ENCODE assay signal across 8 mouse cellular contexts in the genomic region with DNA sequence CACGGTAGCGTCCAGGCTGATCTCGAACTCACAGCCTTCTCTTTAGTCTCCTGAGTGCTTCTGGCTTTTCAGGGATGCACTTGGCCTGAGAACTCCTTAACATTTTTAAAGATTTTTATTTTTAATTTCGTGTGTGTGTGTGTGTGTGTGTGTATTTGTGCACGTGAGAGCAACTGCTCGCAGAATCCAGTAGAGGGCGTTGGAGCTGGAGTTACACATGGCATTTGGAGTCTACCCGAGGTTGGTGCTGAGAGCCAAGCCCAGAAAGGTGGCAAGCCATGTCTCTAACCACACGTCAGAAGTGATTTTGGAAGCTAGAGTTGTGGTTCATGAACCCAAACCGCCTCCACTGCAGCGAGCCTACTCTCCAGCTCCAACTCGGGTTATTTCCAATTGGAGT. TPM values are rescaled to one million over a fixed set of nuclear protein-coding genes. Genes with fewer than 3 reads are reported as not detected.
DNase-seq lines count a peak whose midpoint lies in the region; ATAC-seq and TF ChIP-seq lines count a peak whose summit lies in the region.

No protein-coding gene starts in this region.

- H3K36me3 ChIP-seq in kidney, postnatal 0 days (ENCODE audit: insufficient read depth, low read length), result peaks cover 15% of the 10 kb centered on the region
- H3K36me3 ChIP-seq in forebrain, embryonic 15.5 days, result peaks cover 16% of the 10 kb centered on the region

- H3K27ac ChIP-seq in kidney, postnatal 0 days, result peak overlapping the region; percentile 85
- no peak overlapping the region for H3K27ac ChIP-seq in forebrain, embryonic 15.5 days (replicated peaks)

- no peak for DNase-seq in kidney, postnatal 0 days (ENCODE audit: low spot score)
- no peak for DNase-seq in kidney, postnatal 10 days
- DNase-seq in Patski (ENCODE audit: low read depth, low spot score), result no peak
- DNase-seq in urinary bladder, postnatal 36 days (ENCODE audit: low spot score in 2 of 2), result no peak
- no peak for DNase-seq in thymus, adult 18-20 months
- no peak for DNase-seq in thymus, postnatal 25 days

- peak overlapping the region; percentile 82 for H3K4me2 ChIP-seq in kidney, postnatal 0 days (ENCODE audit: low read length)
- peak overlapping the region; percentile 81 for H3K4me2 ChIP-seq in forebrain, embryonic 15.5 days (replicated peaks)

- no peak for ATAC-seq in kidney, postnatal 0 days (replicated peaks; ENCODE audit: low FRiP score, low read depth)
- no peak for ATAC-seq in Patski
- no peak for ATAC-seq in forebrain, embryonic 15.5 days (replicated peaks)
- peak; percentile 55 for ATAC-seq in megakaryocyte progenitor cell, adult 5-6 weeks (replicated peaks; ENCODE audit: poor library complexity)

- no peaks in the 10 kb centered on the region for H3K4me1 ChIP-seq in kidney, postnatal 0 days (replicated peaks; ENCODE audit: insufficient read depth, low read length)
- peaks cover 23% of the 10 kb centered on the region for H3K4me1 ChIP-seq in forebrain, embryonic 15.5 days

- H3K9me3 ChIP-seq in kidney, postnatal 0 days (replicated peaks; ENCODE audit: low read length), result no peaks in the 10 kb centered on the region
- no peaks in the 10 kb centered on the region for H3K9me3 ChIP-seq in forebrain, embryonic 15.5 days

- POLR2A ChIA-PET in Patski (lab: Charles Lee), result interaction anchor here (1.5 to 1.9 kb wide), 2 partner anchors 27 to 33 kb away, joined by 4 to 10 read pairs; partner anchors contain the start of gene Il17rc

- H3K27me3 ChIP-seq in kidney, postnatal 0 days (ENCODE audit: insufficient read depth, low read length), result no peaks in the 10 kb centered on the region
- no peaks in the 10 kb centered on the region for H3K27me3 ChIP-seq in Patski
- no peaks in the 10 kb centered on the region for H3K27me3 ChIP-seq in forebrain, embryonic 15.5 days

- H3K9ac ChIP-seq in kidney, postnatal 0 days (ENCODE audit: low read depth, low read length), result peak overlapping the region; percentile 96
- peak overlapping the region; percentile 81 for H3K9ac ChIP-seq in forebrain, embryonic 15.5 days (replicated peaks)

- in situ Hi-C loops in Patski (cut with MboI; ENCODE audit: low pct_unique_long_range_greater_than_20kb), result loop anchor here (5.0 kb wide), 2 partner anchors 39 to 84 kb away; partner anchors contain the start of gene Creld1

- CTCF ChIA-PET in Patski (lab: Charles Lee), result interaction anchor here (7.8 kb wide), 1 partner anchor 25 kb away, joined by 82 read pairs; the partner anchor contains the start of gene Il17rc

- peak overlapping the region; percentile 94 for H3K4me3 ChIP-seq in kidney, postnatal 0 days (replicated peaks; ENCODE audit: low read depth, low read length)
- peak overlapping the region; percentile 93 for H3K4me3 ChIP-seq in forebrain, embryonic 15.5 days

- TF ChIP-seq CTCF in kidney, postnatal 0 days (IDR thresholded peaks at IDR 0.05; ENCODE audit: low read depth), result peak; percentile 51
- peak; percentile 82 for TF ChIP-seq CTCF in Patski (IDR thresholded peaks at IDR 0.05)

- WGBS in kidney, postnatal 0 days, result 45% methylated on average over 12 of the region's 12 CpGs
- 49% methylated on average over 12 of the region's 12 CpGs for WGBS in forebrain, embryonic 15.5 days

RNA-seq across cellular contexts. Expression of gene Jagn1, which starts 0.7 kb away (rescaled TPM):
- polyA plus RNA-seq in kidney, postnatal 0 days (2015; fragmentation: Nextera tagmentation; extraction: Ambion mirVana), result 111 and 114 TPM in 2 replicates
- 120 TPM for polyA plus RNA-seq in Patski (2021)
- 89.2 and 93.1 TPM in 2 replicates for polyA plus RNA-seq in forebrain, embryonic 15.5 days (2015; fragmentation: Nextera tagmentation; extraction: Ambion mirVana)
- total RNA-seq in megakaryocyte progenitor cell, adult 5-6 weeks (2015), result 76.3 and 85.0 TPM in 2 replicates
- total RNA-seq in megakaryocyte progenitor cell, adult 5-6 weeks (2017), result 21.7 and 28.0 TPM in 2 replicates

RNA-seq across cellular contexts. Expression of gene Cidec, which starts 7.5 kb away (rescaled TPM):
- 0.17 and 0.23 TPM in 2 replicates for polyA plus RNA-seq in kidney, postnatal 0 days (2015; fragmentation: Nextera tagmentation; extraction: Ambion mirVana)
- polyA plus RNA-seq in Patski (2021), result not detected
- not detected in 2 replicates for polyA plus RNA-seq in forebrain, embryonic 15.5 days (2015; fragmentation: Nextera tagmentation; extraction: Ambion mirVana)
- total RNA-seq in megakaryocyte progenitor cell, adult 5-6 weeks (2015), result not detected in 2 replicates
- not detected in 2 replicates for total RNA-seq in megakaryocyte progenitor cell, adult 5-6 weeks (2017)

RNA-seq across cellular contexts. Expression of gene Il17re, which starts 15.2 kb away (rescaled TPM):
- 10.9 and 11.1 TPM in 2 replicates for polyA plus RNA-seq in kidney, postnatal 0 days (2015; fragmentation: Nextera tagmentation; extraction: Ambion mirVana)
- 1.7 TPM for polyA plus RNA-seq in Patski (2021)
- polyA plus RNA-seq in forebrain, embryonic 15.5 days (2015; fragmentation: Nextera tagmentation; extraction: Ambion mirVana), result not detected in 2 replicates
- total RNA-seq in megakaryocyte progenitor cell, adult 5-6 weeks (2015), result 0.44 and 1.2 TPM in 2 replicates
- 0.21 and 0.34 TPM in 2 replicates for total RNA-seq in megakaryocyte progenitor cell, adult 5-6 weeks (2017)

RNA-seq across cellular contexts. Expression of gene Rpusd3, which starts 24.0 kb away (rescaled TPM):
- polyA plus RNA-seq in kidney, postnatal 0 days (2015; fragmentation: Nextera tagmentation; extraction: Ambion mirVana), result 24.4 and 30.5 TPM in 2 replicates
- polyA plus RNA-seq in Patski (2021), result 16.6 TPM
- 14.8 and 23.3 TPM in 2 replicates for polyA plus RNA-seq in forebrain, embryonic 15.5 days (2015; fragmentation: Nextera tagmentation; extraction: Ambion mirVana)
- total RNA-seq in megakaryocyte progenitor cell, adult 5-6 weeks (2015), result 3.5 and 5.7 TPM in 2 replicates
- total RNA-seq in megakaryocyte progenitor cell, adult 5-6 weeks (2017), result 9.2 and 11.8 TPM in 2 replicates

RNA-seq across cellular contexts. Expression of gene Il17rc, which starts 28.1 kb away (rescaled TPM):
- 28.0 and 28.8 TPM in 2 replicates for polyA plus RNA-seq in kidney, postnatal 0 days (2015; fragmentation: Nextera tagmentation; extraction: Ambion mirVana)
- 242 TPM for polyA plus RNA-seq in Patski (2021)
- polyA plus RNA-seq in forebrain, embryonic 15.5 days (2015; fragmentation: Nextera tagmentation; extraction: Ambion mirVana), result 1.6 and 2.4 TPM in 2 replicates
- not detected in 2 replicates for total RNA-seq in megakaryocyte progenitor cell, adult 5-6 weeks (2015)
- total RNA-seq in megakaryocyte progenitor cell, adult 5-6 weeks (2017), result not detected in 2 replicates
